Mouse (Mus musculus): Measurements from ENCODE around the gene Gm21762.
"Not testable (repeated sequence)": the region's sequence is repeated elsewhere in the genome, so short reads cannot be mapped to it uniquely, and the experiment has no call there.

Gm21762 gene

DNA sequence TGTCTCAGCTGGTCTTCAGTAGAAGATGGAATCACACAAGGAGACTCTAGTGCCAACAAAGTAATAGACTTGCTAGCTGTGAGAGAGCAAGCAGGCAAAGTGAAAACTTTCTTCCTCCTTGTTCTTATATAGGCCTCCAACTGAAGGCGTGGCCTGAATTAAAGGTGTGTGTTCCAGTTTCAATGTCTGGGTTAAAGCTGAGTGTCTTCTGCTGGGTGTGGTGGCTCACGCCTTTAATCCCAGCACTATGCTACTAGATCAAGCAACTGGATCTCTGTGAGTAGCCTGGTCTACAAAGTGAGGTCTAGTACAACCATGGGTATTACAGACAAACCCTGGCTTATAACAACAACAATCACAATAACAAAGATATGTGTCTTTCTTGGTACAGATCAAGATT, at the start of gene Gm21762:
Gene Gm21762, minus strand, starts transcription at position 101 of the 400 bp plus-strand sequence.
- DNase-seq (ENCODE audit: low read depth, low spot score) = not testable (repeated sequence)

DNA sequence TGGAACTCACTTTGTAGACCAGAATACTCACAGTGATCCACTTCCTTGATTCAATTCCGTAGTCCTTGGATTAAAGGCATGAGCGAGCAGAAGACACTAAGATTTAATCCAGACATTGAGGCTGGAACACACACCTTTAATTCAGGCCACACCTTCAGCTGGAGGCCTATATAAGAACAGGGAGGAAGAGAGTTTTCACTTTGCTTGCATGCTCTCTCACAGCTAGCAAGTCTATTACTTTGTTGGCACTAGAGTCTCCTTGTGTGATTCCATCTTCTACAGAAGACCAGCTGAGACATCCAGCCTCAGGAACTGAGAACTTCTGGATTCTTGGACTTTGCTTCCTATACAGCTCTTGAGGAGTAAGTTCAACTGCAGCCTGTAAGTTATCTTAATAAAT, 47.1 kb upstream of the Gm21762 start, which contains the start of gene AF067061:
Gene AF067061, plus strand, starts transcription at position 245 of the 400 bp plus-strand sequence.
- DNase-seq (ENCODE audit: low read depth, low spot score) = not testable (repeated sequence)

- DNase-seq (ENCODE audit: low read depth, low spot score) = not testable (repeated sequence)
These were observed 44.0 kb upstream of the Gm21762 start for GRCm38 (mm10) chr13:120259718-120260117.

DNA sequence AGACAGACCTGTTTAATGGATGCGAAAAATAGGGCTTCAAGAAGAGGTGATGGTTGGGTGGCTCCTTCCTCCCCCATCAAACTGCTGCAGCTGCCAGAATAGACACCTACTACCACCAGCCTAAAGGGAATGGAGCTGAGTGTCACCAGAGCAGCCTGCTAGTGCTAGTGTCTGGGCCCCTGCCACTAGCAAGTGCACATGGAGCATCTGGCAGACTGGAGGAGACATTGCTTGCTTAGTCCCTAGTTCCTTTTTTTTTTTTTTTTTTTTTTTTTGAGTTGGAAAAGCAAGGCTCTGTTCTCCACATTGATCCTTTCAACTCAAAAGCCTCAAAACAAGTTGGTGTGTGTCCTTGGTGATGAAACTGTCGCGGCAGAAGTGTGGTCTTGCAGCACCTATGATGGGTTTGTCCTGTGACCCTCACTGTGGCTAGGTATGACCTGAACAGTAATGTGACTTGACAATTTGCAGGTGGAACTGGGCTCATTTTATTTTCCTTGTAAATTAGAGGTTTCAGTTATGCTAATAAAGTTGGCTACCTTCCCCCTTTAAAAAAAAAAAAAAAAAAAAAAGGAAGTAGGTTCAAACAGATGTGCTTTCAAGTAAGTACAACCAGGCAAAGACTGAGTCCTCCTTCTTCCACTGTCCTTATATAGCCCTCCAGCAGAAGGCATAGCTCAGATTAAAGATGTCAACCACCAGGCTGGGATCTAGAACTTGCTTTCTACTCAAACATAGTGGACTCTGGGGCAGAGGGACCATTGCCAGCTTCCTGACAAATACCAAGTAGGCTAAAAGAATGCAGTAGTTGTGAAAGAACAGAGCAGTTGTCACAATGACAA, 43.3 kb upstream of the Gm21762 start:
- not testable (repeated sequence) for DNase-seq (ENCODE audit: low read depth, low spot score)

- not testable (repeated sequence) for DNase-seq (ENCODE audit: low read depth, low spot score)
These were observed 35.6 kb upstream of the Gm21762 start for GRCm38 (mm10) chr13:120251208-120251924.

DNA sequence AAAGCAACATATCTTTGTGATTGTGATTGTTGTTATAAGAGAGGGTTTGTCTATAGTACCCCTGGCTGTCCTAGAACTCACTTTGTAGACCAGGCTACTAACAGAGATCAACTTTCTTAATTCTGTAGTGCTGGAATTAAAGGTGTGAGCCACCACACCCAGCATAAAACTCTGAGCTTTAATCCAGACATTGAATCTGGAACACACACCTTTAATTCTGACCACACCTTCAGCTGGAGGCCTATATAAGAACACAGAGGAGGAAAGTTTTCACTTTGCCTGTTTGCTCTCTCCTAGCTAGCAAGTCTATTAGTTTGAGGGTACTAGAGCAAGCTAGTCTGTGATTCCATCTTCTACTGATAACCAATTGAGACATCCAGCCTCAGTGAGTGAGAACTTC, 23.1 kb upstream of the Gm21762 start, which contains the start of gene Gm21731:
Gene Gm21731, plus strand, starts transcription at position 301 of the 400 bp plus-strand sequence.
- DNase-seq (ENCODE audit: low read depth, low spot score) = not testable (repeated sequence)

- DNase-seq (ENCODE audit: low read depth, low spot score) = not testable (repeated sequence)
These were observed 16.8 kb upstream of the Gm21762 start for GRCm38 (mm10) chr13:120232447-120233049.

GRCm38 (mm10) chr13:120231798-120232197, 16.1 kb upstream of the Gm21762 start:
- not testable (repeated sequence) for DNase-seq (ENCODE audit: low read depth, low spot score)

- DNase-seq (ENCODE audit: low read depth, low spot score) = not testable (repeated sequence)
These were observed 7.4 kb upstream of the Gm21762 start for GRCm38 (mm10) chr13:120223012-120223659.

DNA sequence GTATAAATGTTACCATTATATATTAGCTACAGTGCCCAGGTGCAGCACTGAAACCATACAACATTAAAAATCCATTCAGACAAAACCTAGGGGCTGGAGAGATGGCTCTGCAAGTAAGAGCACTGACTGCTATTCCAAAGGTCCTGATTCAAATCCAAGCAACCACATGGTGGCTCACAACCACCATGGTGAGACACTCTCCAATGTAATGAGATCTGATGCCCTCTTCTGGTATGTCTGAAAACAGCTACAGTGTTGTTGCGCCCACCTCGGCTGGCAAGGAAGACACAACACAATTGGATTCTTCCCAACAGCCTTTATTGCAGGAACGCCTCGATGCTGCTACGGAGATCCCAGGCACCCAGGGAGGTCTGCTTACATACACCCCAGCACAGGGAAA, 5.2 kb upstream of the Gm21762 start:
- DNase-seq (ENCODE audit: low read depth, low spot score) = not testable (repeated sequence)

- DNase-seq (ENCODE audit: low read depth, low spot score) = not testable (repeated sequence)
These were observed 19.4 kb downstream of the Gm21762 start for GRCm38 (mm10) chr13:120196189-120196821.

DNA sequence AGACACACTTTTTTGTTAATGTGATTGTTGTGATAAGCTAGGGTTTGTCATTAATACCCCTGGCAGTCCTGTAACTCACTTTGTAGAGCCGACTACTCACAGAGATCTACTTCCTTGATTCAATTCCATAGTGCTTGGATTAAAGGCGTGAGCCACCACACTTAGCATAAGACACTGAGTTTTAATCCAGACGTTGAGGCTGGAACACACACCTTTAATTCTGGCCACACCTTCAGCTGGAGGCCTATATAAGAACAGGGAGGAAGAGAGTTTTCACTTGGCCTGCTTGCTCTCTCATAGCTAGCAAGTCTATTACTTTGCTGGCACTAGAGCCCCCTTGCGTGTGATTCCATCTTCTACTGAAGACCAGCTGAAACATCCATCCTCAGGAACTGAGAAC, 43.6 kb downstream of the Gm21762 start, which contains the start of gene Gm21818:
Gene Gm21818, plus strand, starts transcription at position 301 of the 400 bp plus-strand sequence.
- DNase-seq (ENCODE audit: low read depth, low spot score) = not testable (repeated sequence)

GRCm38 (mm10) chr13:120168301-120168700, 47.4 kb downstream of the Gm21762 start:
- DNase-seq (ENCODE audit: low read depth, low spot score) = not testable (repeated sequence)
